Mouse (Mus musculus) natural killer cell, adult 2 months (primary cell): ENCODE measurements around the gene 9130008F23Rik.

Experiments
- DNase-seq, 2 experiments: peaks; one replicate each; pipeline ENCODE4 v3.0.0; 2022; ENCODE audit warnings: low spot score in 2 of 2

Gene 9130008F23Rik

DNA sequence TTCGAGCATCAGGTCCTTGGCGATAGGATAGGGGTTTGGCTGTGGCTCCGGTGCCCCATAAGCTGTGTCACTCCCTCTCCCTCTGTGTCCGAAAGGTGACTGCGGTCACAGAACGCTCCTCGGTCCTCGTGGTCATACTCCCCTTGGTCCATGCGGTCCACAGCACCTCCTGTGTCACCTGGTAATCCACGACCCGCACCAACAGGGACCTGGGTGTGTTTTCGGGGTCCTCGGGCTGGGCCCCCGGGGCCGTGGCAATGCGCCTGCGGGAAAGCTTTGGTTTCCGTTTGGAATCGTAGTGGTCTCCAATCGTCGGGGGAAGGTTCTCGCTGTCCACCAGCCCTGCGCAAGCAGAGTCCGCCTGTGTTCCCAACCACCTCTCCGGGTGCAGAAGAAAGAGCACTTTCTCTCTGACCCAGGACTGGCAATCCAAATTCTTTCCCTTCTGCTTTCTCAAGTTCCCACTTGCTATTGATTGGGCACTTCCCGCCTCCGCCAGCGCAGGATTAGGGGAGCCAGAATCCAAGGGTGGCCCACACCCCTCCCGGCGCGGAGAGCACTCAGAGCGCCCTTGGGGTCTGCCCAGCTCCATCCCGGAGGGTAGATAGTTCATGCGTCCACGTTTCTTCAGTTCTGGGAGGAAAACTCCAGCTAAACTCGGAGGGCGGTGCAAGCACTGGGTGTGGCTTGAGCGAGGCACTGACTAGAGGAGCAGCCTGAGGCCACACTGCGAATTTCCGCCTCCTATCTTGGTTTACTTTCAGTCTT is at the start of gene 9130008F23Rik:
TSS of gene 9130008F23Rik (minus strand) at position 636 of the 768 bp plus-strand sequence.
- no peak for DNase-seq

DNA sequence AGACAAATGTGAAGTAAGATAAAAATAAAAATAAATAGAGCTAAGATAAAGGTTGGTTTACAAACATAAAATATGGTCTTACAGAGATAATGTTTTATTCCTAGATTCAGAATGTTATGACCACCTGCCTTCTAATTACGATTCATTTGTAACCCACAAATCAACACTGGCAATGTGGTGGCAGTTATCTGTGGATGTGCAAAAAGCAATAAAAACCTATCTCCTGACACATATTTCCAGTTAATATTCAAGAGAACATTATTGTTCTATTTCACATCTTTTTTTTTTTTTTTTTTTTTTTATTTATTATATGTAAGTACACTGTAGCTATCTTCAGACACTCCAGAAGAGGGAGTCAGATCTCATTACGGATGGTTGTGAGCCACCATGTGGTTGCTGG is 35.1 kb upstream of the 9130008F23Rik start:
- DNase-seq = no peak

GRCm38 (mm10) chr17:40914250-40914649 is 33.9 kb upstream of the 9130008F23Rik start, which contains the start of gene Glyatl3:
Gene Glyatl3 (minus strand): TSS chr17:40914350.
- no peak for DNase-seq

DNA sequence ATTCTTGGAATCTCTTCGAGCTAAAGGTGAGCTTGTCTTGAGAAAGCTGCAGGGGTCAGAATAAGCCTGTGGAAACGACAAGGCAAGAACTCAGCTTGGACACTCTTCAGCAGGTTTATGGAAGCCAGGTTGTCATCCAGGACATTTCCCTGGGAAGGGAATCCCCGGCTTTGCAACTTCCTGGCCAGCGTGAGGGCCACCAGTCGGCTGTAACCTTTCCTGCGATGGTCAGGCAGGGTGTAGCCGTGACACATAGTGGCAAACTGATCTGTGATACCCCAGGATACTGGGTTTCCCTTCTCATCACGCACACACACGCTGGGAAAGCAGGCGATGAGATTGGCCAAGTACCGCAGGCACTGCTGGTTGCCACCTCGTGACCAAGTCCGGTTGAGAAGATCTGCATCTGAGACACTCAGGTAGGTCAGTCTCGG is 24.4 kb upstream of the 9130008F23Rik start:
- no peak for DNase-seq

- DNase-seq = no peak
Observed at GRCm38 (mm10) chr17:40904056-40904597, 23.8 kb upstream of the 9130008F23Rik start.

GRCm38 (mm10) chr17:40903345-40903744 is 23.0 kb upstream of the 9130008F23Rik start:
- DNase-seq = no peak

GRCm38 (mm10) chr17:40899783-40900363 is 19.5 kb upstream of the 9130008F23Rik start:
- no peak for DNase-seq

- no peak for DNase-seq
Observed at GRCm38 (mm10) chr17:40896863-40897262, 16.5 kb upstream of the 9130008F23Rik start.

GRCm38 (mm10) chr17:40887849-40888536 is 7.6 kb upstream of the 9130008F23Rik start:
- no peak for DNase-seq

DNA sequence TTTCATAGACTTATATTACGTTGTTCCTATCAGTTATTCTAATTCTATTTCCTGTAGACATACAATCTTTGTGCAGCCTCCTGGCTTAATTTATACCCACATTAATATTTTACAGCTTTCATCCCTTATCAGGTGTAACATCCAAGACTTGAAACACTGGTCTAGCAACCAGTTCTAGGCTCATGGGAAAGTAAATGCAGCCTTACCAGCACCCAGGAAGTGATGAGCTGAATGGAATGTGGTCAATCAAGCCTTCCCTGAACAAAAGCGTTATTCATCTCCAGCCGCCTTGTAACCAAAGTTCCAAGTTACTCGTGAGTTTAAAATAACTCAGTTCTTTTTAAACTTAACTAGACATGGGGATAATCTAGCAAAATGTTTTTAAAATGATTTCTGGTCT is 4.8 kb upstream of the 9130008F23Rik start:
- DNase-seq = no peak

- no peak for DNase-seq
Observed at GRCm38 (mm10) chr17:40882172-40882571, 1.8 kb upstream of the 9130008F23Rik start.

DNA sequence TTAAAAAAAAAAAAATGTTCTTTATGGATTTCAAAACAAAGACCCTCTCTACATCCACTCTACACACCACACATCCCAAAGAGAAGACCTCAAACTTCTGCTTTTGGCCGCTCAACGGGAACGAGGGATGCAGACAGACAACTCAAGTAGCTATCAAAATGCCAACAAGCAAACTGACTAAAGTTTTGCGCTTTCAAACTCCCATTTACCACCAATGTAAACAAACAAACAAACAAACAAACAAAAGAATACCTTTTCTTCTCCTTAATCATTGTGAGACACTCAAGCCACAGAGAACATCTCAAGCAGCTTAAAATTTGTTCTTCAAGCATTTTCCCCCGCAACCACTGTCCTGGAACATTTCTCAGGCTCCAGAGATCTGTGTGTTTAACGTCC is 833 bp downstream of the 9130008F23Rik start:
- no peak for DNase-seq

- no peak for DNase-seq
Observed at GRCm38 (mm10) chr17:40877741-40878140, 2.6 kb downstream of the 9130008F23Rik start.

GRCm38 (mm10) chr17:40875568-40875967 is 4.8 kb downstream of the 9130008F23Rik start:
- no peak for DNase-seq

DNA sequence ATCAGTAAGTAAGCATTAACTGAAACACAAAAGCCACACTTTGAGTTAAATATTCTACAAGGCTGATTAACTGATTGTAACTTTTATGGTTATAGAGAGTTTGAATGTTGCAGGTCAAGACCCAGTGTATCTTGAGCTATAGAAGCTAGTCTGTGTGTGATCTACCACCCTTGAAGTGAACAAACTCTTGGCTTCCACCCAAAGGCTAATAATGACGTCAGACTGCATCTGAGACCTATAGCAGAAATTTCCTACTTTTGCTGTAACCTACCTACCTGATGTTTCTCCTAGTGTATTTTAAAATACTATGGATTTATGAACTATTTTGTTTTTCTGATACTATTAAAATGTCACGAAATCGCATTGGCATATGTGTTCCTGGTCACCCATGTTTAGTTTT is 5.7 kb downstream of the 9130008F23Rik start:
- DNase-seq = no peak

DNA sequence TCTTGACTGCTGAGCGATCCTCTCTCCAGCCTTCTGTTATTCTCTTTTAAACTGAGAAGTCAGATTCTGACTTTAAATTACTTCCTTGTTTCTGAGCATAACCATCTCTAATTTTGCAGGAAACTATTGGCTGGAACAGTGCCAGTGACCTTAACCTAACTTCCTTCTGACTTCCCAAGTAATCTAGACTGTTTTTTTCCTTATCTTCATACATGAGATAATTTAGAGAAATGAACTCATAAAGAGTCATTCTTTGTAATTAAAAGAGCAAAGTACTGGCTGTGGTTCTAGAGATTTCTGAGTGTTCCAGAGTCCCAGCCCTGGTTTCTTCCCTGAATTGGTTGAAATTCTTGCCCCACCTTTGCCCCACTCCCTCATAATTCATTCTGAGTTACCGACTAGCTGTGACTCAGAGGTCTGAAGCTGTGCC is 6.8 kb downstream of the 9130008F23Rik start:
- DNase-seq = no peak

GRCm38 (mm10) chr17:40872626-40873025 is 7.7 kb downstream of the 9130008F23Rik start:
- no peak for DNase-seq

DNA sequence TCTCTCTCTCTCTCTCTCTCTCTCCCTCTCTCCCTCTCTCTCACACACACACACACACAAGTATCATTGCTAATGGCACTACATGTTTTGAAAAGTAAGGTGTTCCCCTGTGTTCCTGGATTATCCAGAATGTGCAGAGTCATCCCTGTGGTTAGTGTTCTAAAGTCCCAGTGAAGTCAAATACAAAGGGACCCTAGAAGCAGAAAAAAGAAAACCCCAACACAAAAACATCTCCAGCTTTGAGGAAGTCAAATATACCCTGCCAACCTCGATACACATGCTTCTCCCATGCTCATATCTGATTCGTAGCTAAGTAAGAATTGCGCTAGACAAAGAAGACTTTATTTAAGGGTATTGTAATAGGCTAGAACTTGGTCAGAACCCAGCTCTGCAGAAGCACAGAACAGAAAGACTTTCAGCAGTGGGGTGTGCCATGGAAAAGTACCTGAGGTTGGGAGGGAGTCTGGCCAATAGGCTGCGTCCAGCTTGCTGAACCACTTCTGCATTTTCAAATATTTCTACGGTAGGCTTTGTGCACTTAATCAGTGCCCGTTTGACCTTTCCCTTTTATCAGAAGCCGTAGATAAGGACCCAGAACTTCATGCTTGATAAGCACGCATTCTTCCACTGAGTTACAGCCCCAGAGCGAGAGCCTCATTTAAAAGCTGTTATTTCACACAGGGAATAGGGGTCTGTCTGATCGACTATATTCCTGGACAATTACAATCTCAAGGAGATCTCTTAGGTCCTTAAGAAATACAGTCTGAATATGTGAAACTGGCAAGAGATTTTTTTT is 11.2 kb downstream of the 9130008F23Rik start:
- DNase-seq = no peak

GRCm38 (mm10) chr17:40855065-40855464 is 25.3 kb downstream of the 9130008F23Rik start:
- DNase-seq = no peak

GRCm38 (mm10) chr17:40837308-40837707 is 43.1 kb downstream of the 9130008F23Rik start:
- no peak for DNase-seq

DNA sequence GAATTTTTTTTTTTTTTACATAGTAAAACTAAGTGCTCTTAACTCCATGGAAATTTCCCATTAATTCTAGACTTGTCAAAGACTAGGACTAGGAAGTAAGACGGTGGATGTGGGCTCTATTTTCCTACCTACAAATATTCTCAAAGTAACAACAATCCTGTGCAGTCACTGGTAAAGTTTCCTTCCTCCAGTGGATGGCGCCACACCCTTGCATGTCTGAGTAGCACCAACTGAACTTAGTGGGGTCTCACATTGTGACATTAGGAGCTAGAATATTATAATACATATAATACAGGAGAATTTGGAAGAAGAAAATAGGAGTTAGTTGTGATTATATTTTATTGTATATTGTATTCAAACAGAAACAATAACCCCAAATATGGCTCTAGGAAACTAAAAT is 48.5 kb downstream of the 9130008F23Rik start:
- no peak for DNase-seq
